18 mouse cellular contexts compared by ENCODE assay signal in genomic region chr2:73513204-73513749, GRCm38 (mm10). TPM values are rescaled to one million over a fixed set of nuclear protein-coding genes. Genes with fewer than 3 reads are reported as not detected.
DNase-seq lines count a peak whose midpoint lies in the region; ATAC-seq and TF ChIP-seq lines count a peak whose summit lies in the region.
"Had no signal": no experiment of that assay in that cellular context is flagged by ENCODE, and none has a peak within 500 bp of the region (broad histone marks: within the 10 kb centered on the region; RNA-seq: fewer than 3 reads in every experiment).

No protein-coding gene starts in this region.

- TF ChIP-seq POLR2A in liver, adult 2 months (IDR thresholded peaks at IDR 0.05; ENCODE audit: extremely low read depth, insufficient read depth, low read length), result no peak

- peak overlapping the region; percentile 68 for H3K27ac ChIP-seq in gastrocnemius, adult 2 months
- no peak overlapping the region for H3K27ac ChIP-seq in liver, adult 2 months (replicated peaks; ENCODE audit: insufficient read depth, low read depth, low read length)
- no peak overlapping the region for H3K27ac ChIP-seq in liver, embryonic 12.5 days
- H3K27ac ChIP-seq in brown adipose tissue, adult 24 weeks (replicated peaks; ENCODE audit: low read depth, low read length), result 0 out of 2 replicates have a peak overlapping the region, but pooled peaks have one; percentile 52
- no peak overlapping the region for H3K27ac ChIP-seq in midbrain, embryonic 13.5 days
- H3K27ac ChIP-seq: forebrain, embryonic 15.5 days; hindbrain, embryonic 10.5 days; neural tube, embryonic 13.5 days had no signal

- no peaks in the 10 kb centered on the region for H3K36me3 ChIP-seq in liver, adult 2 months (ENCODE audit: control insufficient read depth, insufficient read depth, low read length)
- H3K36me3 ChIP-seq in liver, embryonic 12.5 days, result no peaks in the 10 kb centered on the region
- no peaks in the 10 kb centered on the region for H3K36me3 ChIP-seq in midbrain, embryonic 13.5 days
- H3K36me3 ChIP-seq: forebrain, embryonic 15.5 days; neural tube, embryonic 13.5 days had no signal

- peaks cover 4% of the 10 kb centered on the region for H3K4me1 ChIP-seq in liver, adult 2 months (ENCODE audit: control insufficient read depth, insufficient read depth, low read length)
- H3K4me1 ChIP-seq in liver, embryonic 12.5 days, result peaks cover 25% of the 10 kb centered on the region
- H3K4me1 ChIP-seq in brown adipose tissue, adult 24 weeks (ENCODE audit: control insufficient read depth, insufficient read depth, insufficient read length, low read length), result peaks cover 62% of the 10 kb centered on the region
- H3K4me1 ChIP-seq in midbrain, embryonic 13.5 days (replicated peaks), result no peaks in the 10 kb centered on the region
- H3K4me1 ChIP-seq: forebrain, embryonic 15.5 days; neural tube, embryonic 13.5 days had no signal

- no peak overlapping the region for H3K4me2 ChIP-seq in liver, embryonic 12.5 days
- H3K4me2 ChIP-seq in midbrain, embryonic 13.5 days (replicated peaks), result no peak overlapping the region
- H3K4me2 ChIP-seq: forebrain, embryonic 15.5 days; neural tube, embryonic 13.5 days had no signal

- H3K9ac ChIP-seq in liver, adult 2 months (ENCODE audit: low read depth, low read length), result no peak overlapping the region
- H3K9ac ChIP-seq in liver, embryonic 12.5 days, result no peak overlapping the region
- no peak overlapping the region for H3K9ac ChIP-seq in midbrain, embryonic 13.5 days (replicated peaks)
- H3K9ac ChIP-seq: forebrain, embryonic 15.5 days; neural tube, embryonic 13.5 days had no signal

- DNase-seq in gastrocnemius, adult 2 months, result no peak
- no peak for DNase-seq in gastrocnemius, postnatal 36 days
- DNase-seq in liver, adult 2 months (ENCODE audit: extremely low read depth, low read depth, low spot score), result peak; percentile 23
- DNase-seq in left cerebral cortex, postnatal 10 days (ENCODE audit: extremely low spot score in 1 of 2, low spot score in 2 of 2), result no peak
- DNase-seq: cerebellum, adult 2 months; gastrocnemius, postnatal 10 days; lung, adult 18-20 months; lung, postnatal 36 days; right cerebral cortex, postnatal 25 days; thymus, postnatal 4 days had no signal

- no peaks in the 10 kb centered on the region for H3K9me3 ChIP-seq in liver, embryonic 12.5 days (replicated peaks)
- H3K9me3 ChIP-seq in midbrain, embryonic 13.5 days, result no peaks in the 10 kb centered on the region
- H3K9me3 ChIP-seq: forebrain, embryonic 15.5 days; hindbrain, embryonic 10.5 days; neural tube, embryonic 13.5 days had no signal

- no peak overlapping the region for H3K4me3 ChIP-seq in gastrocnemius, adult 2 months
- H3K4me3 ChIP-seq in liver, adult 2 months (ENCODE audit: insufficient read depth, low read depth, low read length), result no peak overlapping the region
- H3K4me3 ChIP-seq in liver, embryonic 12.5 days, result no peak overlapping the region
- no peak overlapping the region for H3K4me3 ChIP-seq in brown adipose tissue, adult 24 weeks (ENCODE audit: insufficient read depth, low read depth, low read length)
- no peak overlapping the region for H3K4me3 ChIP-seq in midbrain, embryonic 13.5 days (replicated peaks)
- H3K4me3 ChIP-seq: forebrain, embryonic 15.5 days; hindbrain, embryonic 10.5 days; neural tube, embryonic 13.5 days had no signal

- intact Hi-C loops in gastrocnemius, adult 2 months (cut with DNase I), result no loop called here
- intact Hi-C loops in gastrocnemius, postnatal 36 days (cut with DNase I), result no loop called here
- intact Hi-C loops in left cerebral cortex, postnatal 10 days (cut with DNase I), result no loop called here

- ATAC-seq in liver, embryonic 12.5 days, result no peak
- peak; percentile 55 for ATAC-seq in monocyte, adult 5-6 weeks (replicated peaks; ENCODE audit: insufficient number of reproducible peaks, low FRiP score, low TSS enrichment, poor library complexity, severe bottlenecking)
- no peak for ATAC-seq in midbrain, embryonic 13.5 days
- ATAC-seq: forebrain, embryonic 15.5 days; Patski had no signal

- peaks cover 2% of the 10 kb centered on the region; the same call in 1 of the 2 replicates for H3K79me2 ChIP-seq in liver, adult 2 months (ENCODE audit: control insufficient read depth, insufficient read depth, low read length)

- WGBS in liver, adult 2 months, result 88% methylated on average over 2 of the region's 2 CpGs
- WGBS in liver, embryonic 12.5 days (ENCODE audit: insufficient replicate concordance), result 80% methylated on average over 2 of the region's 2 CpGs
- WGBS in midbrain, embryonic 13.5 days, result 89% methylated on average over 2 of the region's 2 CpGs

- no peak for TF ChIP-seq CTCF in gastrocnemius, adult 2 months (IDR thresholded peaks at IDR 0.05)
- TF ChIP-seq CTCF in liver, adult 2 months (IDR thresholded peaks at IDR 0.05; ENCODE audit: low read depth, low read length), result no peak

- H3K27me3 ChIP-seq in liver, adult 2 months (ENCODE audit: control insufficient read depth, insufficient read depth, low read length), result no peaks in the 10 kb centered on the region
- H3K27me3 ChIP-seq in liver, embryonic 12.5 days (replicated peaks), result no peaks in the 10 kb centered on the region
- no peaks in the 10 kb centered on the region for H3K27me3 ChIP-seq in midbrain, embryonic 13.5 days
- H3K27me3 ChIP-seq: forebrain, embryonic 15.5 days; neural tube, embryonic 13.5 days; Patski had no signal

RNA-seq across cellular contexts. Expression of gene Wipf1, which starts 16.3 kb away (rescaled TPM):
- 10 to 100 TPM in 1 of 2 experiments, 1 to 10 TPM in 1; 7.0 to 11.7 TPM for total RNA-seq in gastrocnemius, adult 2 months (2021)
- total RNA-seq in gastrocnemius, postnatal 36 days (2021), result 1 to 10 TPM; 9.7 to 9.8 TPM
- total RNA-seq in liver, adult 2 months (2014; rRNA removed), result 1.4 and 1.9 TPM in 2 replicates
- polyA plus RNA-seq in liver, adult 2 months (2012; rRNA removed), result 1.3 and 1.7 TPM in 2 replicates
- 5.7 and 6.1 TPM in 2 replicates for polyA plus RNA-seq in liver, embryonic 12.5 days (2016; fragmentation: Nextera tagmentation; extraction: Ambion mirVana)
- 7.1 and 8.0 TPM in 2 replicates for polyA plus RNA-seq in brown adipose tissue, adult 24 weeks (2012; ENCODE audit: insufficient read depth, insufficient read length, missing spikeins)
- total RNA-seq in monocyte, adult 5-6 weeks (2017), result 52.9 to 98.6 TPM (median 54.2 TPM) in 3 replicates
- 2.0 and 2.5 TPM in 2 replicates for polyA plus RNA-seq in midbrain, embryonic 13.5 days (2015; fragmentation: Nextera tagmentation; extraction: Ambion mirVana)
- 1 to 10 TPM; 7.5 to 7.9 TPM for total RNA-seq in left cerebral cortex, postnatal 10 days (2021)

Comparison
In these comparisons a context has a peak if more than half of its experiments do, and no peak if none do; other contexts are left out.
1. H3K27ac ChIP-seq: peak in gastrocnemius, adult 2 months (single experiment) and brown adipose tissue, adult 24 weeks (single experiment); none in liver, adult 2 months (single experiment), liver, embryonic 12.5 days (single experiment) and midbrain, embryonic 13.5 days (single experiment).